Mouse (Mus musculus) ES-CJ7 (cell line): ENCODE measurements at regions not wholly inside any gene's neighbourhood (a gene's known extent, or its start where the extent isn't known, plus 50 kb on each side); places are given as distances from the start of the nearest gene placed in this dataset.

Experiments
- DNase-seq: peaks from one replicate; pipeline ENCODE4 v3.0.0; 2011; ENCODE audit warnings: low read depth, low spot score

- no peak for DNase-seq
Measured at GRCm38 (mm10) chr19:15052642-15053239, 454.9 kb upstream of the Tle4 start.

GRCm38 (mm10) chr19:15047896-15048295, 450.0 kb upstream of the Tle4 start:
- DNase-seq = no peak

GRCm38 (mm10) chr19:15047306-15047868, 449.5 kb upstream of the Tle4 start:
- no peak for DNase-seq

- peak; percentile 59 for DNase-seq
Measured at GRCm38 (mm10) chr19:15035554-15035953, 437.7 kb upstream of the Tle4 start.

GRCm38 (mm10) chr19:15033921-15034320, 436.1 kb upstream of the Tle4 start:
- no peak for DNase-seq

GRCm38 (mm10) chr19:15033396-15033795, 435.5 kb upstream of the Tle4 start:
- DNase-seq = no peak

GRCm38 (mm10) chr19:15032297-15032947, 434.6 kb upstream of the Tle4 start:
- DNase-seq = no peak

- DNase-seq = no peak
Measured at GRCm38 (mm10) chr19:15031483-15031882, 433.6 kb upstream of the Tle4 start.

GRCm38 (mm10) chr19:15003596-15003995, 405.7 kb upstream of the Tle4 start:
- no peak for DNase-seq

GRCm38 (mm10) chr19:14993344-14993743, 395.5 kb upstream of the Tle4 start:
- no peak for DNase-seq

GRCm38 (mm10) chr19:14970161-14970560, 372.3 kb upstream of the Tle4 start:
- no peak for DNase-seq

- no peak for DNase-seq
Measured at GRCm38 (mm10) chr19:14968283-14968682, 370.4 kb upstream of the Tle4 start.

- no peak for DNase-seq
Measured at GRCm38 (mm10) chr19:14957727-14958126, 359.9 kb upstream of the Tle4 start.

GRCm38 (mm10) chr19:14957154-14957553, 359.3 kb upstream of the Tle4 start:
- peak; percentile 12 for DNase-seq

GRCm38 (mm10) chr19:14956392-14956791, 358.5 kb upstream of the Tle4 start:
- no peak for DNase-seq

- no peak for DNase-seq
Measured at GRCm38 (mm10) chr19:14955969-14956368, 358.1 kb upstream of the Tle4 start.

GRCm38 (mm10) chr19:14940207-14940952, 342.5 kb upstream of the Tle4 start:
- DNase-seq = no peak

- peak; percentile 12 for DNase-seq
Measured at GRCm38 (mm10) chr19:14922238-14922637, 324.4 kb upstream of the Tle4 start.

- peak; percentile 24 for DNase-seq
Measured at GRCm38 (mm10) chr19:14911056-14911850, 313.4 kb upstream of the Tle4 start.

- DNase-seq = no peak
Measured at GRCm38 (mm10) chr19:14894875-14895274, 297.0 kb upstream of the Tle4 start.

GRCm38 (mm10) chr19:14892390-14892758, 294.5 kb upstream of the Tle4 start:
- no peak for DNase-seq
